Mouse (Mus musculus) gastrocnemius, adult 18-20 months (tissue): ENCODE data around the gene Letmd1. TPM values are rescaled to one million over a fixed set of nuclear protein-coding genes. Genes with fewer than 3 reads are reported as not detected.
"Not testable (repeated sequence)": the region's sequence is repeated elsewhere in the genome, so short reads cannot be mapped to it uniquely, and the experiment has no call there.

Source experiments
- DNase-seq: peaks from one replicate; pipeline ENCODE4 v3.0.0; 2021; ENCODE audit warnings: low spot score
- total RNA-seq, 2 experiments: library from RNA; stranded (reverse); gene quantifications; 2 replicates each; pipeline ENCODE4 v1.2.3; 2021

Gene Letmd1
- total RNA-seq, 2 experiments from 2014 or later, result 6.7 to 7.5 TPM

DNA sequence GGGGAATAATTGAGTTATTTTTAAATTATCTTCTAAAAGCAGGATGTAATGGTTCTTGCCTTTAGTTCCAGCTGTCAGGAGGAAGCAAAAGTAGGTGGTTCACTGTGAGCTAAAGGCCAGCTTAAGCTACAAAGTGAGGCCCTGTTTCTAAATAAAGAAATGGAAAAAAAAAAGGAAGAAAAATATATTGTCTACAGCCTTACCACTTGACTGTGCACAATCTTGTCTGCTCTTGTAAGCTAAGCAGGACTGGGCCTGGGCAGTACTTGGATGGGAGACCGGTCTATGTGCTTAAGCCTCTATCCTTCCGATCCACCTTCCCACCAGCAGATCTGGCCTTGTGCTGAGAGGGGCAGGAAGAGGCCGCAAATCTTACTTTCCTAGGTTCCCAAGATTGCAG, 19.3 kb upstream of the Letmd1 start:
- no peak for DNase-seq

GRCm38 (mm10) chr15:100451245-100451644, 17.6 kb upstream of the Letmd1 start:
- DNase-seq, result peak; percentile 82

DNA sequence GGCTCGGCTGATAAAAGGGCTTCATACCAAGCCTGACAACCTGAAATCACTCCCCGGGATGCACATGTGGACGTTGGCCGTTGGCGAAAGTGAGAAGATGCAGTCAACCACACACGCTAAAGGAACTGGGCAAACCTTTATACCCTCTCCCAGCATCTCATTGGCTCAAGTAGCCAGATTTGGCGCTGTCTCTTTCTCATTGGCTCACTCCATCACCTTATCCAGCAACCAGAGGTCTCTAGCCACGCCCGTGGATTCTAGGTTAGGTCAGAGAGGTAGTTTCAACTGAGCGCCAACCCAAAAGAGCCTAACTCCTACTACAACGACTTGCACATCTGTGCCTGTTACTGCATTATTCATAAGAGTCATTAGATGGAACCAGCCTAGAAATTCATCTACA, 16.3 kb upstream of the Letmd1 start:
- no peak for DNase-seq

DNA sequence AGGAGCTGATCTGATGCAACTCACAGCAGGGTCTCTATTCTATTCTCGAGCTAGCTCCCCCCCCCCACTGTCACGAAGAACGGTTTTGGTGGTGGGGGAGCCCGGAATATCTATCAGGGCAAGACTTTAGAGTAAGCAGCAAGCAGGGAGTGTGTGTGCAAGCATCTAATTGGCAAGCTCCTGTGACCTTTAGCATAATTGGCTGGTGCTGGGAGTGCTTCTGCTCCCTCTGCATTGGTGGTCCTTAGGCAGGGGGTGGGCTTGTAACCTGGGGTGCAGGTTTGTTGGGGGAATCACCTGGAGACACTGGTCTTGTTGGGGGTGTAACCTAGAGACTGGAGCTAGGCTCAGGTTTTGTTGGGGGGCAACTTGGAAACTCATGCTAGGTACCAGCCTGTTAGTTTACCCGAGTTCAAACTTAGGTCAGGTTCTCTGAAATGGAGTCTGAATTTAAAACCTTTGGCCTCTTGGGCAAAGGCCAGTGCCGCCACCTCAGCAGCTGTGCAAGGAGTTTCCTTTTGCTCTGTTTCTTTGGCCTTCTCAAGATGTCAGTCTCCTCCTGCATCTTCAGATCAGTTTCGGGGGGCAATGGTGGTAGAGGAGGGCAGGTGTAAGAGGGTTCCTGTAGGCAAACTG, 12.3 kb upstream of the Letmd1 start:
- DNase-seq, result peak; percentile 25

DNA sequence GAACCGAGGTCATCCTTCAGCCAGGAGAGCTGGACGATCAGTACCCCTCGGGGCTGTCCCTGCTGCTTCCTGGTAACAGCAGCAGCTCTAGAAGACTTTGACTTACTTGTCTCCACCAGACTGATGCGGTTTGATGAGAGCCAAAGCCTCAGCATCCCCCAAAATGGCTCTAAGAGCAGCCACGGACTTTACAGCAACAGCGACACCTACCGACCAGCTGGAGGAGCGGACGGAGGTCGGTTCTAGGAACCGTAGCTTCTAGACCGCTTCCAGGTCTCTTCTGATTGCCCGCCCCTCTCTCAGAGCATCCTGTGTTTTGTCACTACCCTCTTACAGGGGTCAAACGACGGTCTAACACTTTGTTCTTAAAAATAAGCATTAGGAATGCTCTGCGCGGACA, 11.5 kb upstream of the Letmd1 start:
- peak; percentile 64 for DNase-seq

DNA sequence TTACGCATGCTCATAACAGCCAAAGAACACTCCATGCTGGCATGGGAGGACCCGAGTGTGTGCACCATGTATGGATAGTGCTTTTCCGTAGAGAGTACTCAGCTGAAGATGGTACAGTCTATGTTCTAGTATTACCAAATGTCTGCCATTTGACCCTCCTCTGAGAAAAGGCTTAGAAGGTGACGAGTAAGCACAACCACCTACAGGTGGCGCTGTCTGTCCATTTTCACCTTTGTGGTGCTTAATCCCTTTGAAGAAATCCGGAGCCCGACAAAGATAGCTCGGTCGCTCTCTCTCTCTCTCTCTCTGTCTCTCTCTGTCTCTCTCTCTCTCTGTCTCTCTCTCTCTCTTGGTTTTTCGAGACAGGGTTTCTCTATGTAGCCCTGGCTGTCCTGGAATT, 10.8 kb upstream of the Letmd1 start:
- DNase-seq, result peak; percentile 60

DNA sequence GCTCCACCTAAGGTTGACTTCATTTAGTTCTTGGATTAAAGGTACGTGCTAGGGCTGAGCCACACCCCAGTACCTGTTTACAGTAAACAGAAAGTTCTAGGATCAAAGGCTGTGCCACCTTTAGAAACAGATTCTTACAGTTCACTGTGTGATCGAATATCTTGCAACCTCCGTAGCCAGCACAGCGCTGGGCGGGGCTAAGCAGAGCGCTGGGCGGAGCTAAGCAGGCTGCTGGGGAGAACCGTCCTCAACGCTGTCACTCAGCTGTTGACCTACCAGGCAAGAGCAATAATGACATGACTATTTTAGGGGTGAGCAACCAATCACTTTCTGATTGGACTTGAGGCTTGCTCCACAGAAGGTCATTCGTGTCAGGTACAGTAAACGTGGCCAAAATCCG, 7.9 kb upstream of the Letmd1 start:
- peak; percentile 25 for DNase-seq

GRCm38 (mm10) chr15:100461646-100462045, 7.2 kb upstream of the Letmd1 start:
- DNase-seq, result no peak

- no peak for DNase-seq
Observed at GRCm38 (mm10) chr15:100462086-100462485, 6.7 kb upstream of the Letmd1 start.

DNA sequence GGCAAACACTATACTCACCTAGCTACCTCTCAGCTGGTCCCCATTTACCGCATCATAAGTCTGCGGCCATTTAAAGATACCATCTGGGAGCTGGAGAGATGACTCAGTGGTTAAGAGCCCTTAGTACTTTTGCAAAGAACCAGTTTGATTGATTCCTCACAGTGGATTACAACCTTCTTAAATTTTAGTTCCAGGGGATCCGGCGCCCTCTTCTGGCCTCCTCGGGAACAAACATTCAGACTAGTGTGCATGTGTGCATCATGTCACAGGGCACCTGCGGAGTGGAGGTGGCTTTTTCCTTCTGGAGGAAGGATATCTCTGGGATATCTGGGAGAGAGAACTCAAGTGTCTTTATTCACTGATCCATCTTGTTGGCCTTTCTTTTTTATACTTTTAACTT, 5.1 kb upstream of the Letmd1 start:
- peak; percentile 68 for DNase-seq

- DNase-seq, result no peak
Observed at GRCm38 (mm10) chr15:100465432-100465831, 3.4 kb upstream of the Letmd1 start.

- DNase-seq, result no peak
Observed at GRCm38 (mm10) chr15:100467738-100468137, 1.1 kb upstream of the Letmd1 start.

GRCm38 (mm10) chr15:100469189-100469545, 344 bp downstream of the Letmd1 start:
- DNase-seq, result no peak

GRCm38 (mm10) chr15:100470037-100470436, 1.2 kb downstream of the Letmd1 start:
- no peak for DNase-seq

- no peak for DNase-seq
Observed at GRCm38 (mm10) chr15:100473926-100474503, 5.2 kb downstream of the Letmd1 start.

GRCm38 (mm10) chr15:100478351-100478750, 9.5 kb downstream of the Letmd1 start:
- no peak for DNase-seq

DNA sequence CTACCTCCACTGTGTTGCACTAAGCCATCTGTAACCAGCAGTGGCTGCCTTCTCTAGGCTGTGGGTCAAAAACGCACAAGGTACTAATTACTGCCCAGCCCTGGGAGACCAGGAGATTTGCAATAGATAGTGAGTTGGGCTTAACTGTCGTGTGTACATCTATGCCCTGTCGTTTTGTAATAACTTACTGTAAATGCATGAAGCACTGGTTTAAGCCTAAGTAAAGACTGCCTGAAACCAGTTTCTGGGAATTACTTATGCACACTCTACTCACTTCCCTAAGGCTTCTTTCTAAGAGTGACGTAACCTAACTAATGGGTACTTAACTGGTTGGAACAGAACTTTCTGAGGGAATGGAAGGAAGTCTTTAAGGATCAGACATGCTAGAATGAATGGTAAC, 10.1 kb downstream of the Letmd1 start:
- DNase-seq, result no peak

GRCm38 (mm10) chr15:100485576-100485975, 16.8 kb downstream of the Letmd1 start:
- peak; percentile 49 for DNase-seq

DNA sequence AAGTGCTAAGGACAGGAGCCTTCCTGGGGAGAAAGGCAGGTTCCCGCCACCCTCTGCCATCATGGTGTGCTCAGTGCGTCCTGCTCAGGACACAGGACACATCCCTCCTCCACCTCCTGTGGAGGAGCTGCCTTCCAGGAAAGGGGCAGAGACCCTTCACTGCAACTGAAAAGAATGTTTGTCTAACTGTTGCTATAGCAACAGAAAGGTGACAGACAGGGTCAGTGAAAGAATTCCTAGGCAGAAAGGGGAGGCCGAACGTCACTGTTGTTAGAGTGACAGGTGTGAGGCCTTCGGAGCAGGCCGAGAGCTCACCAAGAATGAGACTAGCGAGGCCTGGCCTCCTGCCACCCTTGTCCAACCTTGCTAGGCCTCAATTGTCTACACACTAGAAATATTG, 17.6 kb downstream of the Letmd1 start:
- no peak for DNase-seq

DNA sequence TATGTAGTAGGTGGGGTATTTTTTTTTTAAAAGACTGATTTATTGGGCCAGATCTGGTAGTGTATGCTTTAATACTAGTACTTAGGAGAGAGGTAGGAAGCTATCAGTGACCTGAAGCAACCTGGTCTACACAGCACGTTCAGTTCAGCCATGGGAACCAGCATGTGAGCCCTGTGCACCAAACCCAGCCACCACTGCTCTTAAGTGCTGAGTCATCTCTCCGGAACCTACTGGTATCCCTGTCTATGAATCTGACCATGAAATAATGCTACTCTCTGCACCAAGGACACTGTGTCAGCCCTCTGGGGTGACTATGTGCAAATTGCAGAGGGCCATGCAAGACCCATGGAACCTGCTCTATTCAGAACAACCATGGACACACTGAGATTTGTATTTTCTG, 18.2 kb downstream of the Letmd1 start:
- no peak for DNase-seq

GRCm38 (mm10) chr15:100488297-100488696, 19.5 kb downstream of the Letmd1 start:
- not testable (repeated sequence) for DNase-seq

- DNase-seq, result no peak
Observed at GRCm38 (mm10) chr15:100489263-100489662, 20.4 kb downstream of the Letmd1 start.

- DNase-seq, result no peak
Observed at GRCm38 (mm10) chr15:100491966-100492365, 23.1 kb downstream of the Letmd1 start.

DNA sequence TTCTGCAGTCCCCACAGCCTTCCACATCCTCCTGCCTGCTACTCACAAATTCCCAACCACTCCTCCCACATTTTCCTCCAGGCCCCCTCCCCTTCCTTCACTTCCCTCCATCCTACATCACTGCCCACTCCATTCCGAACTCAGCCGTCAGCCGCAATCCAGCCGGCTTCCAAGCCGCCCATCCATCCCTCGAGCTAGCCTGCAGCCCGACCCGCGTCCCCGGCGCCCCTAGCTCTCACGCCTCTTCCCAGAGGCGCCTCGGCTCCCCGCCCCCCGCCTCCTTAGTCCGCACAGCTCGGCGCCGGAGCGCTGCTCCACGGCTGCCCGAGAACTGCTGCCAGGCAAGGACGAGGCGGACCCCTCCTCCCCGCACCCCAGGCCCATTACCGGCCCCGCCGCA, 25.8 kb downstream of the Letmd1 start:
- DNase-seq, result no peak
